Mouse (Mus musculus) mouse embryonic stem cell (cell line): Measurements from ENCODE around the gene Pgpep1.

Experiments used
- in situ Hi-C, 2 experiments: fragments of 300-500 bp; cut with MboI; formaldehyde crosslinking; loops; 1 replicate in 1 of 2; 3 replicates in 1 of 2; pipeline ENCODE4 v1.14.3; 2019 to 2020; ENCODE audit warnings: low sequenced_read_pairs in 2 of 2, low pct_unique_long_range_greater_than_20kb in 1 of 2, mixed read lengths in 1 of 2; ENCODE audit not compliant: unreplicated experiment in 1 of 2

Gene Pgpep1

DNA sequence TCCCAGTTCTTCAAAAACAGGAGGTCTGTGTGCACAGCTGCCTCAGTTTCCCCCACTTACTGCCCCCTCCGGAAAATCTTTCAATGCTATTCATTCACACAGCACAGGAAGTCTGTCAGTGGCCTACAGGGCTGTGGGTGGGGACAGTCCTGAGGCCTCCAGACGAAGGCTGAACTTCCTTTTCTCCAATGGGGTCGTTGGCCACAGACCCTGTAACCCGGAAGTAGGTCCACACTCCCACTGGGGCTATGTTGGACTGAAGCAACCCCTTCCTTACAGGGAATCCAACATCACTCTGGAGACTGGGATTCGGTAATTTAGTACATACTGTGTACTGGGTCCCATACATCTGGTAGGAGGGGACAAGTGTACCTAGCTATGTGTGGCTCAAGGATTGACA is 33.4 kb upstream of the Pgpep1 start:
- in situ Hi-C loops = no loop called here

DNA sequence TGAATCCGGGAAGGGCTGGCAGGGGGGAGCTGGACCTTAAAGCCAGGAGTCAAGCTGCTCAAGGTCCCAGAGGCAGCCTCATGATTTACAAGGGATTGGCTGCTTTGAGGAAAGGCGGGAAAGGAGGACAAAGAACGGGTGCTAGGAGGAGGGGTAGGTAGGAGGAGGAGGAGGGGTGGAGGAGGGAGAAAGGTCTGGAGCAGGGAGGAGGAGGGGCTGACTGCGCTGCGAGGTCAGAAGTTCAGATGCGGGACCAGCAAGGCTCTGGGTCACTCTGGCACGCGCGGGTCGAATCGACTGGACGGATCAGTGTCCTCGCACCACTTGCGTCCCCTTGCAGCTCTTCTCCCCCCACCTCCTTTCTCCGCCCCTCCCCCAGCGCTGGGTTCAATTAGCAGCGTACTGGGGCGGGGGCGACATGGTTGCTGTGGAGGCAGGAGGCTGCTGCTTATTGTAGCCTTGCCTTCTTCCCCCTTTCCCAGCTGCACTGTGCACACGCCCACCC is 31.6 kb upstream of the Pgpep1 start:
- in situ Hi-C loops = no loop called here

DNA sequence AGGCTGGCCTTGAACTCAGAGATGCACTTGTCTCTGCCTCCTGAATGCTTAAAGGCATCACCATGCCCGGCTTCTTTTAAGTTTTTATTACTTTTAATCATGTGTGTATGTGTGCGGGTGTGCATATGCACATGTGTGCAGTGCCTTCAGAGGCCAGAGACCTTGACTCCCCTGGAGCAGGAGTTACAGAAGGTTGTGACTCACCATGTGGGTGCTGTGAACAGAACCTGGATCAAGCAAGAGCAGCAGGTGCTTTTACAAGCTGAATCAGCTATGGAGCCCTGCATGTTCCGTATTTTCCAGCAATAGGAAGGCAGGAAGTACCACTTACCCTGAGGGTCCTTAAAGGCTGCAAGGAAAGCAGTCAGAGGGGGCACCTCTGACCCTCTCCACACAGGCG is 31.0 kb upstream of the Pgpep1 start:
- in situ Hi-C loops = no loop called here

- in situ Hi-C loops = no loop called here
Observed at GRCm38 (mm10) chr8:70689892-70690390, 29.8 kb upstream of the Pgpep1 start.

DNA sequence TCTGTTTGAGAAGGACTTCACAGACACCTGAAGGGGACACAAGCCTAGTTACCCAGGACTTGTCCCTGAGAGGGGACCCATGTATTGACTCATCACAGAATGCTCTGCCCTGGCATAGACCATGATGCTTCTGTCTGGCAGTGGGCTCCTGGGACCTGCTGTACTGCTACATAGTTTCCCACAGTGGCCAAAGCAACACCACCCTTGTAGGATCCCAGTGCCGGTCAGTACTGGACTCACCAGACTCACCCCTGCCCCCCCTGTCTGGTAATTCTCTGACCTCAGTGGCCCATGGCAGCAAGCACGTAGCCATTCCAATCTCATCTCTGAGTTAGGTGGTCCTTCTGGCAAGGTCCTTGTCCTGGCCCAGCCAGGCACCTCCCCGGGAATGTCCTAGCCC is 27.9 kb upstream of the Pgpep1 start:
- in situ Hi-C loops = no loop called here

GRCm38 (mm10) chr8:70687576-70687975 is 27.4 kb upstream of the Pgpep1 start:
- in situ Hi-C loops = no loop called here

DNA sequence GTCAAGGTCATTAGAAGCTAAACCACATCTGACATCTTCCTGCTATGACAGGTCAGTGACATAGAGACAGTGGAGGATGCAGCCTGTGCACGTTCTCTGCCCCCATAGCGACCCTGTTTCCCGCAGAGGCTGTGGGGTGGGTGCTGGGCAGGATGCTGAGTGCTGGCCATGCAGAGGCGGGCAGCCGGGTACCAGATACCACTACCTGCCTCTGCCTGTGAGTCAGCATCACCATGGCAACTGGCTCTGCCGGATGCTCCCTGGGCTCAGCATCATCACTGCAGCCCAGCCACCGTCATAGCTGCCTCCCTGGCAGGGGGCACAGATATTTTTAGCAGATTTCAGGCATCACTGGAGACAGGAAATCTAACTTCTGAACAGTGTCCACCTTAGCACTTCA is 24.1 kb upstream of the Pgpep1 start:
- in situ Hi-C loops = no loop called here

DNA sequence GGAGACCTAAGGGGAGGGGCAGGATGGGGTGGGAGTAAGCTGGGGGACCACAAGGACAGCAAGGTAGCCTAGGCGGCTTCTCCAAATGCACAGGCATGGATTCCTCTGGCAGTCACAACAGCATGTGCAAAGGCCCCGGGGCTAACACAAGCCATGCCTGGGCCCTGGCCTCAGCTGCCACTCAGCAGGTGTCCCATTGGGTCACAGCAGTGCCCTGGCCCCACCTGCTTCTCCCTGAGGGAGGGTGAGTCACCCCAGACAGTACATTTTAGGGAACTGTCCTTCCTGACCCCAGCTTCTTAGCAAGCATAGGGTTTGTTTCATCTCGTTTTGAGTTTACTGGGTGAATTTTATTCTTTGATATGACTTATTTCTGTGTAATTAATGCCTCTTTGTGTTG is 22.5 kb upstream of the Pgpep1 start:
- in situ Hi-C loops = no loop called here

DNA sequence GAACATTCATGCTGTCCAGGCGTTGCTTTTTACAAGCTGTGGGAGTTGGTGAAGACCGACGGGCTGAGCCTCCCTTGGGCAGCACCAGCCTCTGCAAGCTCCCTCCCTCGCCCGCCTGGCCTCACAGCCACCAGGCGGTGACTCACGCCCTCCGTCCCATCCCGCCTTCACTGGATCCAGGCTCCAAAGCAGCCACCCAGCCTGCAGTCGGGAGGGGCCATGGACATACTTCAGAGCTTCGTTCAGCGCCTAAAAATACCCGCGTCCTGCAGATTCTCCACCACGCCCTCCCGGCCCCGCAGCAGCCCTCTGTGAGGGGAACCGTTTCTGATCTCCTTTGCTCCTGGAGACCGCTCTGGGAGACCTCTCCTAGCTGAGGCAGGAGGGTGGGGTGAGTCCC is 22.0 kb upstream of the Pgpep1 start:
- in situ Hi-C loops = no loop called here

GRCm38 (mm10) chr8:70681410-70681809 is 21.2 kb upstream of the Pgpep1 start:
- in situ Hi-C loops = no loop called here

DNA sequence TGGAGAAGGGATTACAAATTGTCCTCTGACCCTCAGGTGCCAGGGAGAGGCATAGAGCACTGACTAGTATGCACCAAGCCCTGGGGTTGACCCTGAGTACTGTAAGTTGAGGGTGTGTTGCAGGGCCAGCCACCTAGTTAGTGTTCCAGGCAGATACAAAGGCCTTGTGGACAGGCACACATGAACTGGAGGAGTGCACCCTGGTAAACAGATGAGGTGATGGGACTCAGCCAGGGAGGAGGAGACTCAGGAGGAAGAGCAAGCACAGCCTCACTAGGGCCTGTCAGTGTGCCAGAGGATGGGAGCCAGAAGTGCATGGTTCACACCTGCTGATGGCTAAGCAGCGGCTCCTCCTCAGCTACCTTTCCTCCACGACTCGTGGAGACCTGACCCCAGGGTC is 19.9 kb upstream of the Pgpep1 start:
- in situ Hi-C loops = no loop called here

- in situ Hi-C loops = no loop called here
Observed at GRCm38 (mm10) chr8:70679404-70679803, 19.2 kb upstream of the Pgpep1 start.

DNA sequence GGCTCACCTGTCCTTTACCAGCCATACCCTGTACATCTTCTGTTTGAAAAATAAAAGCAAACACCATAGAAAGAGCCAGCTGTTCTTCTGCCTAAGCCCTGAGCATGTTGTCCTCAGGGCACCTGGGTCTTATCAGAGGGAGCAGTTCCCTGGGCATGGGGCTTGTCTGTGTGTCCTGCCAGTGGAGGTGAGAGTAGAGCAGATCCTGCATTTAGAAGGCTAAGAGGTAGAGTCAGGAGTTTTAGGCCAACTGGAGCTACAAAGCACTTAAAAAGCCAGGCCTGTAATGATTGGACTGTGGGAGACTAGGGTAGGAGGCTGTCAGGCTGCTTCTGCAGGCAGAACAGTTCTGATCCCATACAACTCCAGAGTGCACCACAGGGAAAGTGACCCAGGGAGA is 18.5 kb upstream of the Pgpep1 start:
- in situ Hi-C loops = no loop called here

DNA sequence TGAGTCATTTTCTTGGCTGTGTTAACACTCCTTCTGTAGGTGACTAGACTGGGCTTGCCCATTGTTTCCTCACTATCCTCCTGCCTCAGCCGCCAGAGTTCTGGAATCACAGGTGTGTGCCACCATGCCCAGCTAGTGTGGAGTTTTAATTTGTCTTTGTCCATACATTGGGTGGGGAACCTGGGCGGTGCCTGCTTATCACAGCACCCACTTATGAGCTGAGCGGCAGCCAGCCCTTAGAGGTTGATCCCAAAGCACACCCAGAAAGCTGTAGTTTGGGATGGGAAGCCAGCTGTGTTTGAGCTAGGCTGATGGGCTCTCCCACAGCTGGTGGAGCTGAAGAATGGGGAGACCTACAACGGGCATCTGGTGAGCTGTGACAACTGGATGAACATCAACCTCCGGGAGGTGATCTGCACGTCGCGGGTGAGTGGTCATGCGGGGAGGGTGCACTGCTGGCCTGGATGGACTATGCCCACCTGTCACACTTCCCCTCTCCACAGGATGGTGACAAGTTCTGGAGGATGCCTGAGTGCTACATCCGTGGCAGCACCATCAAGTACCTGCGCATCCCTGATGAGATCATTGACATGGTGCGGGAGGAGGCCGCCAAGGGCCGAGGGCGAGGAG is 17.4 kb upstream of the Pgpep1 start:
- in situ Hi-C loops = no loop called here

GRCm38 (mm10) chr8:70675336-70675735 is 15.1 kb upstream of the Pgpep1 start:
- in situ Hi-C loops = no loop called here

DNA sequence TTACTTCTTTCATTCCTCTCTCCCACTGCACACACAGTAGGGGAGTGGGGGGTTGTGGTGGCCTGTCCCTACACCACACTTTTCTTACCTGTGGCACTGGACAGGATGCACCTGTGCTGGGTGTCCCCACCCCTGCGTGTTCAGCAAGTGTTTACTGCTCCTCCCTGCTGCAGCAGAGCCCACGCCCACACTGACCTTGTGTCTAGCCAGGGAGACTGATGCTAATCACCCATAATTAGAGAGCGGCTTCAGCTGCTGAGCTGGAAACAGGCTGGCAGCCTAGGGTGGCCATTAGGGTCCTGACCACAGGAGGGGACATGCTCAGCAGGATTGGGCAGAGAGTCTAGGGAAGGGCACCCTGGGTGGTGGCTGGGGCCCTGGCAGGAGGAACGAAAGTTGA is 14.5 kb upstream of the Pgpep1 start:
- in situ Hi-C loops = no loop called here

GRCm38 (mm10) chr8:70674109-70674508 is 13.9 kb upstream of the Pgpep1 start:
- in situ Hi-C loops = no loop called here

- in situ Hi-C loops = no loop called here
Observed at GRCm38 (mm10) chr8:70673079-70673856, 13.1 kb upstream of the Pgpep1 start, which contains the start of gene Lsm4. TSS of gene Lsm4 (plus strand) at chr8:70673248.

DNA sequence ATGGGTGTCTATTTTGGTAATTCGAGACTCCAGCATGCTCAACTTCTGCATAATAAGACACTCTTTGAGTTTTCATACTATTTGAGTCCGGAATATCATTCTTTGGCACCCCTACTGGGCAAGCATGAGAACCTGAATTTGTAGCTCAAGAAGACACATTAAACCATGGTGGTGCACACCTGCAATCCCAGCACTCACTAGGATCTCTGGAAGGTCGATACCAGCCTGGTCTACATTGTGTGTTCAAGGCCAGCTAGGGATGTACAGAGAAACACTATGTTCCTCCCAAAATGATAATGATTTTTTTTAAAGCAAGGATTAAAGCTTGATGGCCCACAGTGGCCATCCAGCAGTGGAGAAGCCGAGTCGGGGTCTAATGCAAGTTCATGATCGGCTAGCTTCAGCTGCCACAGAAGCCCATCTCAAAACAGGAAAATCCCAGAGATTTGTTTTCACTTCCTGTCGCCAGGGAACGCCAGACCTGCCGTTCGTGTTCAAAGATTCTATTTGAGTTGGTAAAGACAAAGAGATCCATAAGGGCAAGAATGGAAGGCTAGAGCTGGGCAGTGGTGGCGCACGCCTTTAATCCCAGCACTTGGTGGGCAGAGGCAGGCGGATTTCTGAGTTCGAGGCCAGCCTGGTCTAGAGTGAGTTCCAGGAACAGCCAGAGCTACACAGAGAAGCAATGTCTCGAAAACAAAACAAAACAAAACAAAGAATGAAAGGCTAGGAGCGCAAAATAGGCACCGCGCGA is 12.3 kb upstream of the Pgpep1 start:
- in situ Hi-C loops = no loop called here
